Mouse (Mus musculus) embryonic fibroblast, embryonic 13.5 days (primary cell): Measurements from ENCODE around the gene Tnfaip8l2. TPM values are rescaled to one million over a fixed set of nuclear protein-coding genes. Genes with fewer than 3 reads are reported as not detected.
"Not testable (repeated sequence)": the region's sequence is repeated elsewhere in the genome, so short reads cannot be mapped to it uniquely, and the experiment has no call there.

Experiments used
- H3K27ac ChIP-seq: 2 replicates; pipeline ENCODE4 v1.5.1; 2012; ENCODE audit warnings: low read length, control low read depth, inconsistent platforms; ENCODE audit not compliant: insufficient read depth
- H3K4me1 ChIP-seq: 2 replicates; pipeline ENCODE4 v1.6.1; 2011; ENCODE audit warnings: low read length; ENCODE audit not compliant: control insufficient read depth, insufficient read depth
- H3K4me3 ChIP-seq: 2 replicates; pipeline ENCODE4 v1.5.1; 2011; ENCODE audit warnings: mild to moderate bottlenecking, control low read depth, low read length; ENCODE audit not compliant: insufficient read depth
- CTCF ChIP-seq: IDR thresholded peaks from 2 replicates; pipeline ENCODE4 v1.5.1; 2011; ENCODE audit warnings: mild to moderate bottlenecking, control low read depth, low read length, moderate library complexity, borderline replicate concordance; ENCODE audit not compliant: insufficient read depth
- POLR2A ChIP-seq: IDR thresholded peaks from 2 replicates; pipeline ENCODE4 v1.6.1; 2011; ENCODE audit warnings: low read depth, mild to moderate bottlenecking, control low read depth, low read length, moderate library complexity
- polyA plus RNA-seq: library from polyadenylated mRNA; stranded (reverse); fragments of >200 nt; gene quantifications from 2 replicates; pipeline ENCODE4 v1.2.4, GENCODE M21; 2011; ENCODE audit warnings: low read depth; ENCODE audit not compliant: missing spikeins, insufficient read length

Tnfaip8l2 gene
- polyA plus RNA-seq, 1 experiment = 0.47 TPM

DNA sequence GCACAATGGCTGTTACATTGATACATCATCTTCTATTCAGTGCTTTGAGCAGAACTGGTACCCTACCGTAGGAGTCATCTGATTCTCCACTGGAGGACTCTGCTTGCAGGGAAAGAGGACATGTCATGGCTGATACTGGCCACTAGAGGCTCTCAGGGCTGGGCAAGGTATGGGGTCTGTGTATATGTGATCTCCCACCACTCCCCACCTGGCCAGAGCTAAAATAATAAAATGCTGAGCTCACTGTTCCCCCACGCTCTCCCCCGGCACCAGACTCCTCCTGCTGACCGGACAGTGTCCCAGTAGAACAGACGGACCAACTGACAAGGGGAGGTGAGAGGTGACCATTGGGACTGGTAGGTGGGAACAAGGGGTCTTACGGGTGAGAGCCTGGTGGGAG is 17.9 kb downstream of the Tnfaip8l2 start, which contains the start of gene Tmod4:
Gene Tmod4, plus strand, starts transcription at position 231 of the 400 bp plus-strand sequence.
- no peak within 1 kb of the TSS for H3K27ac ChIP-seq
- TF ChIP-seq CTCF = no peak
- TF ChIP-seq POLR2A = no peak
- no peak within 1 kb of the TSS for H3K4me3 ChIP-seq
- H3K4me1 ChIP-seq = no peaks in the 10 kb centered on the region

DNA sequence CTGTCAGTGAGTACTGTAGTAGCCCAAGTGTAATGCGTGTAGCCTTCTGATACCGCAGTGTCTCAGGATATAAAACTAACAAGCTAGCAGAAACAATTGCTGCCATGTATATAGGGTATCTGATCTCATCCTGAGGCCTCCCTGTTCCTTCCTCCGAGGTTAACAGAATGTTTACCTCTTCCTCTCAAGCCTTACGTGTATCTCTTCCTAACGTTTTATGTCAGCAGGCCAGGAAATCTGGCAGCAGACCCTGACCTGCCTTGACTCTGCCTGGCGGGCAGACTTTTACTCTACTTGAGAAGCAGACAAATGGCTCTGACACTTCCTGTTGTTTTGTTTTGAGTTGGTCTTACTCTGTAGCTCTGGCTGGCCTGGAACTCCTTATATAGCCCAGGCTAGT is 20.6 kb downstream of the Tnfaip8l2 start:
- Histone ChIP-seq H3K4me1 (peaks cover 7% of the 10 kb centered on the region), H3K27ac (no peak overlapping the region), H3K4me3 (no peak overlapping the region)
- TF ChIP-seq POLR2A = no peak
- no peak for TF ChIP-seq CTCF

DNA sequence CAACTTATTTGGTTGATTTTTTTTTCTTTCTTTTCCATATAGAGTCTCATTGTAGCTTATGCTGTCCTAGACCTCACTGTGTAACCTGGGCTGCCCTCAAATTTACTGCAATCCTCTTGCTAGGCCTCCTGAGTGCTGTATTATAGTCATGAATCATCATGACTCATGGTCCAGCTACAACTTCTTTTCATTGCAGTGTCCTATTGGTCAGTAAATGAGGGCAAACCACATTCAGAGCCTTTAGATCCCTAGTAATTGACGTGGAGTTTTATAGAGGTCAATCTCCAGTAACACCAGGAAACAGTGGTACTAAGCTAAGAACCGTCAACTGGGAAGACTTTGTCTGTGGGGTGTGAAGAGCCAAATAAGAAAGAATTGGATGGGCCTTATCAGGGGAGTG is 24.4 kb downstream of the Tnfaip8l2 start:
- H3K4me3 ChIP-seq = no peak overlapping the region
- TF ChIP-seq POLR2A (no peak), CTCF (no peak)
- H3K4me1 ChIP-seq = peaks cover 7% of the 10 kb centered on the region
- 0 out of 2 replicates have a peak overlapping the region, but pooled peaks have one; percentile 1 for H3K27ac ChIP-seq

DNA sequence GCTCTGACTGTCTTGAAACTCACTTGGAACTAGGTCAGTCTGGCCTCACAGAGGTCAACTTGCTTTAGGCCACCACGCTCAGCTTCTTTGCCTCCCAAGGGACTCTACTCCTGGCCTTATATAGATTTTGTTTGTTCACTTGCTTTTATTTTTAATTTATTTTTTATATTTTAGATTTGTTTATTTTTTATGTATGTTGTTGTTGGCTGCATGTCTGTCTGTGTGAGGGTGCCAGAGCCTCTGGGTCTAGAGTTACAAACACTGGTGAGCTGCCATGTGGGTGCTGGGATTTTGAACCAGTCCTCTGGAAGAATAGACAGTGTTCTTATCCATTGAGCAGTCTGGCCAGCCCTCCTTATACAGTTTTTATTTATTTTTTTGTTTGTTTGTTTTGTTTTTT is 29.4 kb downstream of the Tnfaip8l2 start:
- Histone ChIP-seq H3K27ac (no peak overlapping the region), H3K4me3 (no peak overlapping the region), H3K4me1 (peaks cover 7% of the 10 kb centered on the region)
- no peak for TF ChIP-seq CTCF
- TF ChIP-seq POLR2A = no peak

DNA sequence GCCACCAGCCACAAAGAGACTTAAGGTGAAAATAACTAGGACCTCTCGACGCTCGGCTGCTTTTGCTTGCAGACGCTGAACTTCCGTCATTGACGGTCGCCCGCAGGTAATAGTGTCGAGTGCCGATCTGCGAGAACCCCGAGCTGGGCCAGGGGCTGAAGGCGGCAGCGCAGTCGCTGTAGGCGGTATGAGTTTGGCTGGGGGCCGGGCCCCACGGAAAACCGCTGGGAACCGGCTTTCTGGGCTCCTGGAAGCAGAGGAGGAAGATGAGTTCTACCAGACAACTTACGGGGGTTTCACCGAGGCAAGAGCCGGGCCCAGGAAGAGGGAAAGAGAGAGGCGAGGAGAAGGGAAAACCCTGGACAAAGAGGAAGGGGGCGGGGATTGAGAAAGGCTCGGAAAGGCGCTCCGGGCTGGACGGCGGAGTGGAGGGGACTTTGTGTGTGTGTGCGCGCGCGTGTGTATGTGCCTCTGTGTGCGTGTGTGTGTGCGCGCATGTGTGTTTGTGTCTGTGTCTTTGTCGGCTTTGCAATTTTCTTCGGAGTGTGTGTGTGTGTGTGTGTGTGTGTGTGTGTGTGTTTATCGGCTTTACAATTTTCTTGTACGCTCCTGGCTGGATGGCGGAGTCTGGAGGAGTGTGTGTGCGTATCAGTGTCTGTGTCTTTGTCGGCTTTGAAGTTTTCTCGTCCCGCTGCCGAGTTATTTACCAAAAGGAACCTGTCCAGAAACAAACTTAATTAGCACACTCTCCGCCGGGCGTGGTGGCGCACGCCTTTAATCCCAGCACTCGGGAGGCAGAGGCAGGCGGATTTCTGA is 31.0 kb downstream of the Tnfaip8l2 start, which contains the start of gene Vps72:
Gene Vps72, plus strand, starts transcription at position 112 of the 816 bp plus-strand sequence.
- peak within 1 kb of the TSS; percentile 81 for H3K27ac ChIP-seq
- H3K4me3 ChIP-seq = peak within 1 kb of the TSS; percentile 79
- TF ChIP-seq CTCF (no peak), POLR2A (peak; percentile 62)
- H3K4me1 ChIP-seq = peaks cover 3% of the 10 kb centered on the region

DNA sequence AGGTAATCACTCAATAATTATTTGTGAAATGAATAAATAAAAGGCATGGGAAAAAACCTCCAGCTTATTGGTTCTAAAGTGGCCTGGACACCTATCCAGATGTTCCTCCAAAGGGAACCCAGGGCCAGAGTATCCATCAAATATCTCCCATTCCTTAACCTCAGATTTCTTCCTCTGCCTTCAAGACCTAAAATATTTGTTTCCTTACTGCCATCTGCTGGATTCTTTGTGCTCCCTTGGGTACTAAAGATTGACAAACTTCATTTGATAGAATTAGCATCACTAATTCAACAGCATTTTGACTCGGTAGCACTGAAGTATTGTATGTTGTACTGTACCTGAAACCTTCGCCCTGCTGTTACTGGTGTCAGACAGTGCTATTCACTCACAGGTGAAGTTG is 34.3 kb downstream of the Tnfaip8l2 start:
- TF ChIP-seq CTCF = no peak
- no peak for TF ChIP-seq POLR2A
- H3K27ac ChIP-seq = no peak overlapping the region
- H3K4me3 ChIP-seq = no peak overlapping the region
- H3K4me1 ChIP-seq = peaks cover 3% of the 10 kb centered on the region

DNA sequence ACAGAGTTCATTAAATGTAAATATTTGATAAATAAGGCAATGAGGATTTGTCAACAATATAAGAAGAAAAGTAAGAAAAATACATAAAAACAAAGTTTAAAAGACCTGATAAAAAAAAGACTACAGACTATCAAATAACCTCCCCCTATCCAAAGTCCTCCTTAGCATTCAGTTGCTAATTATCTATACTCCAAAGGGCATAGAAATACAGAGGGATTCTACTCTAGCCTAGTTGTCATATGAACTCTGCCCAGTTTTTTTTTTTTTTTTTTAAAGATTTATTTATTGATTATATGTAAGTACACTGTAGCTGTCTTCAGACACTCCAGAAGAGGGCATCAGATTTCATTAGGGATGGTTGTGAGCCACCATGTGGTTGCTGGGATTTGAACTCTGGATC is 34.9 kb downstream of the Tnfaip8l2 start:
- not testable (repeated sequence) for H3K4me3 ChIP-seq
- peak overlapping the region; percentile 60; the same call in 1 of the 2 replicates for H3K27ac ChIP-seq

DNA sequence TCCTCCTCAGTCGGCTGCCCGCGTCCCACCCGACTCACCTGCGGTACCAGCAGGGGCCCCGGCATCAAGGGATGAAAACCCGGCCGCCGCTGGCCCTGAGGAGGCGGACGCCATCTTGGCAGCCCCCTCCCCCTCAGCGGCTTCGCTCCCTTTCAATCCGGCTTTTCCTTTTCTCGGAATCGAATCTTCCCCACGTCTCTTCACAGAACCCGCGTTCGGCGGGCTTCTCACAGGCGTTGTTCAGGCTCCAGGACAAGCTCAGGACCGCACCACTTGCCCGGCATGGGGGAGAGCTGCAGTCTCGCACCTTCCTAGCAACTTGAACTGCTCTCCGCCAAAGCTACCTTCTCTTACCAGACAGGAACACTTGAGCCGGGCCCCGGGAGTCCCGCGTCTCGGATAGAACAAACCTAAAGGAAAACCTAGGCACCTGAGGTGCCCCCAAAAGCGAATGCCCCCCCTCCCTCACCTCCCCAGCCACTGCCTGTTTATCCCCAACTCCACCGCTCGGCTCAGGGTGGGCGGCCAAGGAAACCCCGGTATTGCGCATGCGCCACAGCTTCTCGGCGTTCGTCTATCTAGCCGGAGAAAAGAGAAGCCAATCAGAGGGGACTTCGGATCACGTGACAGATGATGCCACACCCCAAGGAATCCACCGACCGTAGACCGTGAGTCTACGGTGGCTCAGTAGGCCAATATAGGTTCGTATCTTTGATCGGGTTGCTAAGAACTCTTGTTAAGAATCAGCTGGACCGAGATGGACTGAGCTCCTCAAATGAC is 35.6 kb downstream of the Tnfaip8l2 start, which contains the start of gene Pip5k1a:
Gene Pip5k1a, minus strand, starts transcription at position 593 of the 780 bp plus-strand sequence.
- peak; percentile 73 for TF ChIP-seq POLR2A
- TF ChIP-seq CTCF = no peak
- H3K4me1 ChIP-seq = no peaks in the 10 kb centered on the region
- H3K4me3 ChIP-seq = peak within 1 kb of the TSS; percentile 98
- peak within 1 kb of the TSS; percentile 82 for H3K27ac ChIP-seq

More for the DNA sequence above, 34.9 kb downstream of the Tnfaip8l2 start:
- not testable (repeated sequence) for H3K4me1 ChIP-seq

DNA sequence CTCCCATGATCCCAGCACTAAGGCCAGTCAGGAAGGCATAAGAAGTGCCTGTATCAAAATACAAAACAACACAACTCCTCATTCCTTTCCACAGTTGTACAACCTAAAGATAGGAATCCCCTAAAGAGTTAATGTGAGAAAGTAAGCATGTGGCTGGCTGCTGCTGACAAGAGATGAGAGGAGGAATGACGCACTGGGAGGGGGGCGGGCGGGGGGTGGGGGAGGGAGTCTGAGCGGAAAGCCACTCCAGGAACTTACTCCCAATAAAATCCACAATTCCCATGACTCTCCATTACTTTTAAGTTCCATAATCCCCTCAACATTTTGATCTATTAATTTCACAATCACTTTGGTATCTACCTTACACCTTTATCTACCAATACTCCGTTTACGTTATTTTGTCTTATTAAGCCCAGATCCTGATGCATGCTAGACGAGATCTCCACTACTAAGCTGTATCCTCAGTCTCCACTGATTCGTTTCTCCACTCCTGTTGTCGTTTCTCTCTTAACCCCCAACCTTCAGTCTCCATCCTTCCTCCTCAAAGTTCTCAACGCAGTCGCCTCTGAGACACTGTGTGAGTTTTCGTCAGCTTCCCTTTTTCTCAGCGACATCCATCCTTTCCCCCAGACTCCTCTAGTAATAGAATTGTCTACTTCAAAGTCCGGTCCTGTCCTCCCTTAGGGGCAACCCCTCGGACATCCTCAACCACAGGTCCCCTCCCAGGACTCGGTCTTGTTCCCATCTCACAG is 36.4 kb downstream of the Tnfaip8l2 start:
- Histone ChIP-seq H3K4me3 (peak overlapping the region; percentile 98), H3K27ac (peak overlapping the region; percentile 99), H3K4me1 (no peaks in the 10 kb centered on the region)
- TF ChIP-seq CTCF = no peak
